Mouse (Mus musculus) limb, embryonic 14.5 days (tissue): ENCODE measurements around the gene Itga9. TPM values are rescaled to one million over a fixed set of nuclear protein-coding genes. Genes with fewer than 3 reads are reported as not detected.

Experiments
- ATAC-seq: fragments of 200-750 bp; cut with Nextera tagmentation; 2 replicates; pipeline ENCODE4 v1.8.0; 2017; ENCODE audit warnings: low read depth, moderate number of reproducible peaks, moderate TSS enrichment; ENCODE audit not compliant: low FRiP score
- DNase-seq: peaks from one replicate; pipeline ENCODE4 v3.0.0-alpha.2; 2015; ENCODE audit warnings: low spot score
- H3K27ac ChIP-seq: fragments of 300-500 bp; sonication (generic); replicated peaks from 2 replicates; pipeline ENCODE4 v1.5.1; 2014; ENCODE audit warnings: low read depth, mild to moderate bottlenecking, low read length, moderate library complexity, mixed read lengths
- H3K27me3 ChIP-seq: fragments of 300-500 bp; sonication (generic); 2 replicates; pipeline ENCODE4 v1.6.1; 2014; ENCODE audit warnings: low read length, mixed read lengths; ENCODE audit not compliant: control insufficient read depth, insufficient read depth
- H3K36me3 ChIP-seq: fragments of 300-500 bp; sonication (generic); 2 replicates; pipeline ENCODE4 v1.6.1; 2014; ENCODE audit warnings: mild to moderate bottlenecking, low read length, moderate library complexity, mixed read lengths; ENCODE audit not compliant: control insufficient read depth, insufficient read depth
- H3K4me1 ChIP-seq: fragments of 300-500 bp; sonication (generic); 2 replicates; pipeline ENCODE4 v1.6.1; 2014; ENCODE audit warnings: antibody characterized with exemption, low read length, mixed read lengths; ENCODE audit not compliant: control insufficient read depth, insufficient read depth
- H3K4me2 ChIP-seq: fragments of 300-500 bp; sonication (generic); replicated peaks from 2 replicates; pipeline ENCODE4 v1.6.1; 2014; ENCODE audit warnings: low read depth, mild to moderate bottlenecking, low read length, moderate library complexity; ENCODE audit not compliant: severe bottlenecking
- H3K4me3 ChIP-seq: fragments of 300-500 bp; sonication (generic); replicated peaks from 2 replicates; pipeline ENCODE4 v1.5.1; 2014; ENCODE audit warnings: low read length
- H3K9ac ChIP-seq: fragments of 300-500 bp; sonication (generic); 2 replicates; pipeline ENCODE4 v1.6.1; 2014; ENCODE audit warnings: mild to moderate bottlenecking, low read depth, low read length, moderate library complexity; ENCODE audit not compliant: severe bottlenecking
- H3K9me3 ChIP-seq: fragments of 300-500 bp; sonication (generic); 2 replicates; pipeline ENCODE4 v1.6.1; 2016; ENCODE audit warnings: low read length; ENCODE audit not compliant: control insufficient read depth
- POLR2A ChIP-seq: fragments of 200-500 bp; IDR thresholded peaks from 2 replicates; pipeline ENCODE4 v1.8.0; 2012; ENCODE audit warnings: inconsistent platforms, mild to moderate bottlenecking, moderate library complexity, borderline replicate concordance; ENCODE audit not compliant: insufficient read depth, insufficient read length; ENCODE audit errors: extremely low read depth
- WGBS: fragments of 180-500 bp; shearing (Covaris S2); extraction: QIAGEN DNeasy Blood & Tissue Kit; methylation state at CpG from one replicate; pipeline ENCODE4 v1.1.7; 2014; 5-methylcytosine and 5-hydroxymethylcytosine counted together
- polyA plus RNA-seq, 2 experiments: library from polyadenylated mRNA; depleted of rRNA in 1 of 2; stranded (reverse) in 1 of 2; unstranded in 1 of 2; fragments of >200 nt; fragmentation: Nextera tagmentation in 1 of 2; extraction: Ambion mirVana in 1 of 2; gene quantifications; 2 replicates each; pipeline versions ENCODE4 v1.2.1 to v1.2.3; 2012 to 2014

Gene Itga9
- polyA plus RNA-seq, 2 experiments: 10.0 to 19.7 TPM

- no peak for TF ChIP-seq POLR2A
- DNase-seq: no peak
- H3K9me3 ChIP-seq: no peaks in the 10 kb centered on the region
- H3K4me1 ChIP-seq: peaks cover 39% of the 10 kb centered on the region
- WGBS: 50% methylated on average over 4 of the region's 4 CpGs
- H3K27ac ChIP-seq: no peak overlapping the region
- ATAC-seq: no peak
- H3K27me3 ChIP-seq: no peaks in the 10 kb centered on the region; the same call in 1 of the 2 replicates
- H3K4me2 ChIP-seq: no peak overlapping the region
- H3K36me3 ChIP-seq: no peaks in the 10 kb centered on the region
- no peak overlapping the region for H3K4me3 ChIP-seq
- H3K9ac ChIP-seq: no peak overlapping the region
These were observed 153.0 kb downstream of the Itga9 start for GRCm38 (mm10) chr9:118759462-118759861.

DNA sequence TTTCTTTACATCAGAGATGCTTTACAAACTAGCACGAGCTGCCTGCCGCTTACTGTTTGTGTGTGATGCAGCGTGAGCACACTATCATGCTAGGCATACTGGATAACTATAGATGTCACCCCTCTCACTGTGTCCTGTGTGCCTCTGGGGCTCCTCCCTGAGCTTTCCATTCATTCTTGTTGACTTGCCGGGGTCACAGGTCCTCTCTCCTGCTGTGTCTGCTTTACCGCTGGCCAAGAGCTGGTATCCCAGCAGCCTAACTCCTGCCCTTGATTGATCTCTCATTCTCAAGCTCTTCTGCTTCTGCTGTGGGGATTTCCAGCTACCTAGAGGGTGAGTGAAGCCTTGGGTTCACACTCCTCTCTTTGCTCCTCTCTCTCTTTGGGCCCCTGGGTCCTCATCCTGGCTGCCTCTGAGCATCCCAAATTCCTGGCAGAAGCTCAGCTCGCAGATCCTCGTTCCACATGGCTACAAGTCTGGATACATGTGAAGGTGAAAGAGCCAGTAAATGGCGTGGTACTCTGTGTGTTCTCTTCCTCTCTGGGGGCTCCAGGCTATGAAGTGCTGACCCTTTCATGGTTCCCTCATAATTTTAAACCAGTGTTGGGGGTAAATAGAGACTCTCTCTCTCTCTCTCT lies 155.6 kb downstream of the Itga9 start:
- ATAC-seq: no peak
- H3K9me3 ChIP-seq: no peaks in the 10 kb centered on the region
- no peaks in the 10 kb centered on the region for H3K36me3 ChIP-seq
- no peak for TF ChIP-seq POLR2A
- H3K4me3 ChIP-seq: no peak overlapping the region
- H3K4me1 ChIP-seq: peaks cover 45% of the 10 kb centered on the region
- no peak overlapping the region for H3K27ac ChIP-seq
- no peak overlapping the region for H3K4me2 ChIP-seq
- no peak for DNase-seq
- no peaks in the 10 kb centered on the region; the same call in 1 of the 2 replicates for H3K27me3 ChIP-seq
- 53% methylated on average over 8 of the region's 8 CpGs for WGBS
- no peak overlapping the region for H3K9ac ChIP-seq

- H3K9ac ChIP-seq: no peak overlapping the region
- no peaks in the 10 kb centered on the region for H3K36me3 ChIP-seq
- ATAC-seq (no peak), DNase-seq (no peak)
- no peak overlapping the region for H3K27ac ChIP-seq
- peaks cover 45% of the 10 kb centered on the region for H3K4me1 ChIP-seq
- no peak for TF ChIP-seq POLR2A
- H3K4me3 ChIP-seq: no peak overlapping the region
- H3K27me3 ChIP-seq: no peaks in the 10 kb centered on the region; the same call in 1 of the 2 replicates
- no peaks in the 10 kb centered on the region for H3K9me3 ChIP-seq
- H3K4me2 ChIP-seq: no peak overlapping the region
- whole genome bisulfite sequencing: 24% methylated on average over 7 of the region's 7 CpGs
These were observed 156.3 kb downstream of the Itga9 start for GRCm38 (mm10) chr9:118762759-118763158.

DNA sequence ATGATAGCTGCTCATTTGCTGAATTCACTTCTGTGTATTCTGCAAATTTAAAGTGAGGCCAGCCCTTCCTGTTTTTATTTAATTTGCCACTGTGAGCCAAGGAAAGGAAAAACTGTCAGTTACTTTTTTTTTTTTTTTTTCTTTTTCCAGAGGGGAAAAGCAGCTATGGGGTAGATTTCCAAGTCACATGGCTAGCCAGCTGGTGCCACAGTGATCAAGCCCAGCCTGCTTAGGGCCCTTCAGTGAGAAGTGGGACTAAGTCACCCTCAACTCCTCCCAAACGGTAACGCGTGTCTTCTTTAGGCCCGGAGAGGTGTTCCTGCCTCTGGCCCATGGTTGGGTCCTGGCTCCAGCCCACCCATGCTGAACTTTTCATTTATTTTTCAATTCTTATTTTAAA lies 156.7 kb downstream of the Itga9 start:
- no peak for TF ChIP-seq POLR2A
- Histone ChIP-seq H3K9ac (no peak overlapping the region), H3K9me3 (no peaks in the 10 kb centered on the region), H3K4me2 (no peak overlapping the region), H3K27me3 (no peaks in the 10 kb centered on the region; the same call in 1 of the 2 replicates), H3K4me3 (no peak overlapping the region), H3K27ac (no peak overlapping the region), H3K4me1 (peaks cover 42% of the 10 kb centered on the region), H3K36me3 (no peaks in the 10 kb centered on the region)
- 69% methylated on average over 4 of the region's 4 CpGs for WGBS
- ATAC-seq (no peak), DNase-seq (no peak)

DNA sequence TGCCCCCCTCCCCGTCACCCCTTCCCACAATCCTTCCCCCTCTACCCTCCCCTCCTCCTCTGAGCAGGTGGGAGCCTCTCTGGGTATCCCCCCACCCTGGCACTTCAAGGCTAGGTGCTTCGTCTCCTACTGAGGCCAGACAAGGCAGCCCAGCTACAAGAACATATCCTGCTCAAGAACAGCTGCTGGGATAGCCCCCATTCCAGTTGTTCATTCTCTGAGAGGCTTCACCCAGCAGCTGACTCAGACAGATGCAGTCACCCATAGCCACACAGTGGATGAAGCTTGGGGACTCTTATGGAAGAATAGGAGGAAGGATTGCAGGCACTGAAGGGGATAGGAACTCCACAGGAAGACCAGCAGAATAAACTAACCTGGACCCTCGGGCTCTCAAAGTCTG lies 157.2 kb downstream of the Itga9 start:
- DNase-seq: no peak
- Histone ChIP-seq H3K4me1 (peaks cover 38% of the 10 kb centered on the region), H3K27ac (no peak overlapping the region)

More for the DNA sequence above, 157.2 kb downstream of the Itga9 start:
- Histone ChIP-seq H3K4me2 (no peak overlapping the region), H3K27me3 (no peaks in the 10 kb centered on the region), H3K9ac (no peak overlapping the region), H3K4me3 (no peak overlapping the region), H3K9me3 (no peaks in the 10 kb centered on the region), H3K36me3 (no peaks in the 10 kb centered on the region)
- no peak for TF ChIP-seq POLR2A
- 71% methylated on average over 3 of the region's 3 CpGs for whole genome bisulfite sequencing
- ATAC-seq: peak; percentile 62; the same call in 1 of the 2 replicates
